Mouse (Mus musculus) liver, postnatal 0 days (tissue): ENCODE measurements around the gene Lamc1.

ENCODE experiments used
- CTCF ChIP-seq: sonication (generic); IDR thresholded peaks from 2 replicates; pipeline ENCODE4 v1.5.1; 2016; ENCODE audit warnings: antibody characterized with exemption, low read depth
- EP300 ChIP-seq: IDR thresholded peaks from 2 replicates; pipeline ENCODE4 v1.6.1; 2016; ENCODE audit warnings: antibody characterized with exemption, low read depth, mild to moderate bottlenecking

GRCm38 (mm10) chr1:153309310-153309709 lies 23.3 kb downstream of the Lamc1 start:
- TF ChIP-seq EP300, result no peak
- no peak for TF ChIP-seq CTCF
